Mouse (Mus musculus) ovary, adult 18-20 months (tissue): ENCODE measurements around the gene Tmigd3.
"Not testable (repeated sequence)": the region's sequence is repeated elsewhere in the genome, so short reads cannot be mapped to it uniquely, and the experiment has no call there.

Experiments used
- DNase-seq: peaks from one replicate; pipeline ENCODE4 v3.0.0; 2022; ENCODE audit warnings: low spot score, mixed read lengths

The Tmigd3 gene

GRCm38 (mm10) chr3:105904213-105904612 is 33.5 kb downstream of the Tmigd3 start:
- no peak for DNase-seq

DNA sequence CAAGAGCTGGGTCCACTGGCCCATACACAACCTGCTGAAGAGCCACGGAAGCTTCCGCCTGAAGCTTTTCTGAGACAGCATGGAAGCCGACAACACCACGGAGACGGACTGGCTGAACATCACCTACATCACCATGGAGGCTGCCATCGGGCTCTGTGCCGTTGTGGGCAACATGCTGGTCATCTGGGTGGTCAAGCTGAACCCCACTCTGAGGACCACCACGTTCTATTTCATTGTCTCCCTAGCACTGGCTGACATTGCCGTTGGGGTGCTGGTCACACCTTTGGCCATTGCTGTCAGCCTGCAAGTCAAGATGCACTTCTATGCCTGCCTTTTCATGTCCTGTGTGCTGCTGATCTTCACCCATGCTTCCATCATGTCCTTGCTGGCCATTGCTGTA is 34.0 kb downstream of the Tmigd3 start:
- DNase-seq, result no peak

- DNase-seq, result no peak
Measured at GRCm38 (mm10) chr3:105907956-105908655, 37.4 kb downstream of the Tmigd3 start.

DNA sequence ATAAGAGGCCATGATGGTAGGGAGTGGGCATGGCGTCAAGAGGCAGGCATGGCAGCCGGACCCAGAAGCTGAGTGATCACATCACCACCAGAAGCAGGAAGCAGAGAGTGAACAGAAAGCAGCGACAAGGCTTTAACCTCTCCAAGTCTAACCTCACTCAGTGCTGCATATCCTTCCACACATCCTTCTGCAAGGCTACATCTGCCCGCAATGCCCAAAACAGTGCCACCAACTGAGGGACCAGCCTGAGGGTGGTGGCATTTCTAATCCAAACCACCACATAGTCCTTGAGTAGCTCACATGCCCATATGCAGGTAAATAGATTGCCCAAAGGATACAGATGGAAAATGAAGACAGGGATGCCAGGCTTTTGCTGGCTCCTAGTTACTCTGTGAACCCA is 38.3 kb downstream of the Tmigd3 start:
- no peak for DNase-seq

DNA sequence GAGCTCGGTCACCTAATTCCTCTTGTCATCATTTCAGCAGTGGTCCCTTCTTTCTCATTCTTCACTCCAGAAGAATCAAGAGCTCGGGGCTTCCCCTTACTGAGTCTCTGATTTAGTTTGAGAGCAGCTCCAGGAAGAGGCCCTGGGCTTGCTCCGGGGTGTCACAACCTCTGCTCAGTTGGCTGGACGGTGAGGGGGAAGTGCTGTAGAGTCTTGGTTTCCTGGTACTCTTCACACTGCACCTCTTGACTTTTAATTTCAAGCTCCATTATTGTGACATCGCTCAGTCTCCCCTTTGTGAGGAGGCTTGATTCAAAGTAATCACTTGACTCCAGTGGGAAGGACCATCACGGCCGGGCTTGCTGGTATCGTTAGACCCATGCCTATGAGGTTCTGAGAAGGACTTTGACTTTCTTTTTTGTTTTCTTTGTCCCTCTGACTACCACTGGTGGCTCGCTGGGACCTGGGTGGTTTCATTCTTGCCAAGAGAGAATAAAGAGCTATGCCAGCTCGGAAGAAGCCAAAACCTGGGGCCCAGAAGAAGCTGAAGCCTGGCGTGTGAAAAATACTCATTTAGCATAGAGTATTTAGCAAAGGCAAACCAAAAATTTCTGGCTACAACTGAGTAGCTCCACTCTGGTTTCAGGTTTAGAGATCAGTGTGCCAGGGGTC is 40.0 kb downstream of the Tmigd3 start:
- DNase-seq, result no peak

DNA sequence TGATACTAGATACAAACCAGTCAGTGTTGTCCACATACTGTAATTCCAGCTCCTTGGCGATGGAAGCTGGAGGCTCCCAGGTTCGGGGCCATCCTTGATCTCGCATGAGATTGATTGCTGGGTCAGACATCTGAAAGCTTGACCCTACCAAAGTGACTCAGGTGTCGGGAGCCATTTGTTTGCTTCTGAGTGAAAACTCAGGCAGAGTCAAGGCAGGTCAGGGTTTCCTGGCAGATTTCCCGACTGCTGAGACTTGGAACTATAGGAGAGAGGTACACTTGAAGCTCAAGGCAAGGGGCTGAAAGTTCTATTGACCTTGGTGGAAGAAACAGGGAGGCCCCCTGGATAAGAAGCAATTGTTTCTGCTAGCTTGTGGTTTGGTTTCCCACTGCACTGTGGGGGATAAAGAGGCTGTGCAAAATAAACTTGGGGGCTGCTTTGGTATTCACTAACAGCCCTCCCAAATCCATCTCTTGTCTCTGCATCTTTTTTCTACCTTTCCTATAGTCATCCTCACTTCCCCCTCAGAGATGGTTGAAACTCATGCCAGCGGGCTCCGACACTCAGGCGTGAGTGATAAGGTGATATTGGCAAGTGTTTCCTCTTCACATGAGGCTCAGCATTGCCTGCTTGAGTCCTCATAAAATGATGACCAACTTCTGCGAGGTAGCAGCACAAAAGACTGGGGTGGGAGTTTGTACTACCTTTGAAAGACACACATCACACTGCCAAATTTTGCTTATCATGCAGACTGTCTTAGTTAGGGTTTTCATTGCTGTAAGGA is 41.6 kb downstream of the Tmigd3 start:
- no peak for DNase-seq

- DNase-seq, result no peak
Measured at GRCm38 (mm10) chr3:105913839-105914681, 43.4 kb downstream of the Tmigd3 start.

GRCm38 (mm10) chr3:105915281-105915680 is 44.6 kb downstream of the Tmigd3 start:
- DNase-seq, result no peak

DNA sequence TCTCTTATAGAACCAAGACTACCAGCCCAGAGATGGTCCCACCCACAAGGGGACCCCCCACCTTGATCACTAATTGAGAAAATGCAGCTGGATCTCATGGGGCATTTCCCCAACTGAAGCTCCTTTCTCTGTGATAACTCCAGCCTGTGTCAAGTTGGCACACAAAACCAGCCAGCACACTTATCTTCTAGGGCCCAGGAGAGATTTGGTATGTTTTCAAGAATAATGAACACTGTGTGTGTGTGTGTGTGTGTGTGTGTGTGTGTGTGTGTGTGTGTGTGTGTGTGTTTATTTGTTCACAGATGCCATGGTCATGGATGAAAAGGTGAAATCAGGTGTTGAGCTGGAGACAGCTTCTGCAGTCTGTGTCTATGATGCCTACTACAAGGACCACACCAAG is 45.8 kb downstream of the Tmigd3 start:
- not testable (repeated sequence) for DNase-seq

DNA sequence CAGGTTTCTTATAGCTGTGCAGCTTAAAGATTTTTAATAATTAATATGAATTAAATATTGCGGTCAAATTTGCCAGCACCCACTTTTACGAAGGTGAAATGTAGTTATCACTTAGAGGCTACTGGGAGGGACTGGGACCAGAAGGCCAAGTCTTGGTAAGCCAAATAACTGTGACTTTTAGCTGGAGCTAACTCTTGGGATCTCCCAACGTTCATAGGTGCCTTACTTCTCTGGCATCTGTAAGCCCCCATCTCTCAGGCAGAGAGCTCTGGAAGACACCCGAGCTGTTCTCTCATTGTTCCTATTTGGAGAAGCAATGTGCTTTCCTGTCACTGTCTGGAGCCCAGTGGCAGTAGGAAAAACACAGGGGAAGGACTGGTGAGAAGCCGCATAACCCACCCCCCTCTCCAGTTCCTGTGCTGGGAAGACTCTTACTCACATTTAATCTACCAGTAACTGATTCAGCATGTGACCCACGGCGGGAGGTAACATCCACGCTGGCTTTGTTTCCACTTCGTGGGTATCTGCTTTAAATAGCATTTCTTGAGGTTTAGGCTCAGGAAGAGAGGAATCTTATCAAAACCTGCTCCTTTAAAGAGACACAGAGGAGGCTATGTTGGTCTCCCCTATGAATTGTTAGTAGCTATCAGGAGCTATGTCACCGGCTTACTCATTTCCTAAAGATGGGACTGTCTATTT is 47.1 kb downstream of the Tmigd3 start:
- no peak for DNase-seq

- DNase-seq, result no peak
Measured at GRCm38 (mm10) chr3:105918355-105918745, 47.6 kb downstream of the Tmigd3 start.

GRCm38 (mm10) chr3:105920743-105921142 is 50.0 kb downstream of the Tmigd3 start:
- DNase-seq, result not testable (repeated sequence)

GRCm38 (mm10) chr3:105921959-105922358 is 51.3 kb downstream of the Tmigd3 start:
- DNase-seq, result no peak

- DNase-seq, result no peak
Measured at GRCm38 (mm10) chr3:105924616-105925015, 53.9 kb downstream of the Tmigd3 start.

DNA sequence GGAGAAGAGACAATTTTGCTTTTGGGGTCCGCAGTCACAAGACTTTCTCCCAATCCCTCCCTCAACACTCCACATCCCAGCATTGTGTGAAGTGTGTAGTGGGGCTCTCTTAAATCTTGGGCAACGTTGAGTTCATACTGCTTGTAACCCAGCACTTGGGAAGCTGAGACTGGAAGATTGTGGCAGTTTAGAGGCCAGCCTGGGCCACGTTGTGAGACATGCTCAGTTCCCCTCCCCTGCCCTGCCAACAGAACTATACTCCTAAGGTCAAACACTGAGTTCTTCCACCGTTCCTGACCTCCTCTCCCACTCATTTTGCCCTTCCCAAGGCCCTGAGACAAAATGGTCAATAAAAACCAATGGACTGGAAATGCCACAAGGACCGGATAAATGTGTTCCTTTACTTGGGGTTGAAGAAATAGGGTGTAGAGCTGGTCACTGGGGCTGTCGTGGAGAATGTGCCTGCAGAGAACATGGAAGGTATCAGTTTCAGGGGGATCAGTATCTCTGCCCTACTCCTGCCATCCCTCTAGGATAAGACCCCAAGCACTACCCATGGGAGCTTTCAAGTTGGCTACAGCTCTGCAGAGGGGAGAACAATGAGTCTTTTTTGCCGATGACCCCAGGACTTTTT is 57.0 kb downstream of the Tmigd3 start:
- DNase-seq, result no peak

- no peak for DNase-seq
Measured at GRCm38 (mm10) chr3:105928195-105928569, 57.5 kb downstream of the Tmigd3 start.

GRCm38 (mm10) chr3:105928781-105929180 is 58.1 kb downstream of the Tmigd3 start:
- no peak for DNase-seq

DNA sequence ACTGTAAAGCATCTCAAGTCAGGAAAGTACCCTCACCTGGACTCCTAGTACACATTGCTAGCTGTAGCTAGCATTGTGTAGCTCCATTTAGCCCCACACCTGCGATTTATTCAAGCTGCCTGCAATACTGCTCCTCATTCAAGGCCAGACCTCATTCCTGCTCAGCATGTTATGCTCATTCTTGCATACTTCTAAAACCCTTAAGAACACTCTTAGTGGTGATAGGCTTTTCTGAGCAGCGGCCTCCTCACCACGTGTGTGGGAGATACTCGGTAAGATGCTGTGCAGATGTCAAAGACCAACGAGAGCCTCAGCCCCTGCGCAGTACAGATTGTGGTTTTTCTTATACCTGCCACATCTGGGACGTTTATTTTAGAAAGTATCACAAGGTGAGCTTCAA is 59.1 kb downstream of the Tmigd3 start:
- DNase-seq, result no peak

DNA sequence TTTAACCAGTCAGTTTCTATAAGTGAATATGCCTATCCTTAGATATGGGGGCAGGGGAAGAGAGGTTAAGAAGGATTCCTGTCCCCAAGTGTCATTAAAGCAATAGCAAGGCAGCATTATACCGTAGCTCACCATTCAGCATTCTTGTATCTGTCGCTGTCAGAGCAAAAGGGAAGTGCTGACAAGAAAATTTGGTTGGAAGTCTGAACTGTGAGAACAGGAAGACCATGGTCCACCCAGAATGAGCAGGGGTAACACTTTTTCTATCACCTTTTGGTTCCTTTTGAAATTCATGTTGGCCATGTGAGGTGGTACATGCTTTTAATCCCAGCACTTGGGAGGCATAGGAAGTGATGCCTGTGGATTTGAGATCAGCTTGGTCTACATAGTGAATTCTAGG is 60.4 kb downstream of the Tmigd3 start:
- DNase-seq, result no peak

- DNase-seq, result no peak
Measured at GRCm38 (mm10) chr3:105932240-105933071, 61.8 kb downstream of the Tmigd3 start, which contains the start of gene I830077J02Rik. Gene I830077J02Rik, minus strand, starts transcription at chr3:105932664.
